Mouse (Mus musculus) megakaryocyte, adult 5-6 weeks (primary cell): ENCODE measurements around the gene Ramp1. TPM values are rescaled to one million over a fixed set of nuclear protein-coding genes. Genes with fewer than 3 reads are reported as not detected.

Source experiments
- ATAC-seq: 2 replicates; pipeline ENCODE4 v1.8.0; 2016; ENCODE audit warnings: mild to moderate bottlenecking, inconsistent platforms; ENCODE audit not compliant: poor library complexity, severe bottlenecking
- total RNA-seq, 2 experiments: library from RNA; stranded (forward) in 1 of 2; stranded (reverse) in 1 of 2; fragments of 153-499, 151-499 nt in 1 of 2; fragments of 221-1000, 200-1000 nt in 1 of 2; gene quantifications; 2 replicates each; pipeline versions ENCODE4 v1.2.3 to v1.2.4; 2015 to 2017

The Ramp1 gene
- total RNA-seq, 2 experiments from 2014 or later: 71.1 to 75.2 TPM

- peak; percentile 83 for ATAC-seq
Observed at GRCm38 (mm10) chr1:91235395-91235794, 55.8 kb downstream of the Ramp1 start.

GRCm38 (mm10) chr1:91237676-91238075 lies 58.1 kb downstream of the Ramp1 start:
- ATAC-seq: no peak

GRCm38 (mm10) chr1:91239112-91239511 lies 59.5 kb downstream of the Ramp1 start:
- ATAC-seq: peak; percentile 93

GRCm38 (mm10) chr1:91239800-91240199 lies 60.2 kb downstream of the Ramp1 start:
- no peak for ATAC-seq

- no peak for ATAC-seq
Observed at GRCm38 (mm10) chr1:91240685-91241084, 61.1 kb downstream of the Ramp1 start.

- ATAC-seq: no peak
Observed at GRCm38 (mm10) chr1:91241249-91241648, 61.6 kb downstream of the Ramp1 start.

- ATAC-seq: no peak
Observed at GRCm38 (mm10) chr1:91248242-91248641, 68.6 kb downstream of the Ramp1 start.

- no peak for ATAC-seq
Observed at GRCm38 (mm10) chr1:91248970-91249369, 69.3 kb downstream of the Ramp1 start.

GRCm38 (mm10) chr1:91249564-91250414 lies 70.2 kb downstream of the Ramp1 start, which contains the start of gene Ube2f:
Gene Ube2f, plus strand, starts transcription at chr1:91250304.
- peak; percentile 94 for ATAC-seq

GRCm38 (mm10) chr1:91250415-91251147 lies 71.0 kb downstream of the Ramp1 start:
- ATAC-seq: no peak

GRCm38 (mm10) chr1:91251148-91251650 lies 71.6 kb downstream of the Ramp1 start:
- peak; percentile 25 for ATAC-seq

GRCm38 (mm10) chr1:91251927-91252326 lies 72.3 kb downstream of the Ramp1 start:
- peak; percentile 41 for ATAC-seq

- peak; percentile 78 for ATAC-seq
Observed at GRCm38 (mm10) chr1:91257918-91258317, 78.3 kb downstream of the Ramp1 start.

GRCm38 (mm10) chr1:91259794-91260193 lies 80.2 kb downstream of the Ramp1 start:
- no peak for ATAC-seq

GRCm38 (mm10) chr1:91262508-91262907 lies 82.9 kb downstream of the Ramp1 start:
- no peak for ATAC-seq

- ATAC-seq: no peak
Observed at GRCm38 (mm10) chr1:91272260-91272659, 92.6 kb downstream of the Ramp1 start.

Other genes with a start within 250 kb of the Ramp1 start
- not detected in 2 replicates for gene Prlh, start 226.7 kb upstream of the Ramp1 start, total RNA-seq (2015)
- not detected in 2 replicates for gene Prlh, start 226.7 kb upstream of the Ramp1 start, total RNA-seq (2017)
- not detected in 2 replicates for gene Rab17, start 210.2 kb upstream of the Ramp1 start, total RNA-seq (2015)
- gene Rab17, start 210.2 kb upstream of the Ramp1 start, total RNA-seq (2017): not detected in 2 replicates
- gene Lrrfip1, start 181.1 kb upstream of the Ramp1 start, total RNA-seq (2015): 123 and 128 TPM in 2 replicates
- gene Lrrfip1, start 181.1 kb upstream of the Ramp1 start, total RNA-seq (2017): 228 and 254 TPM in 2 replicates
- 4.9 and 8.7 TPM in 2 replicates for gene Rbm44, start 34.7 kb upstream of the Ramp1 start, total RNA-seq (2015)
- gene Rbm44, start 34.7 kb upstream of the Ramp1 start, total RNA-seq (2017): 4.0 and 10.6 TPM in 2 replicates
- 94.5 and 117 TPM in 2 replicates for gene Ube2f, start 70.5 kb downstream of the Ramp1 start, total RNA-seq (2015)
- 59.1 and 63.1 TPM in 2 replicates for gene Ube2f, start 70.5 kb downstream of the Ramp1 start, total RNA-seq (2017)
- gene Scly, start 118.5 kb downstream of the Ramp1 start, total RNA-seq (2015): 10.9 and 12.9 TPM in 2 replicates
- gene Scly, start 118.5 kb downstream of the Ramp1 start, total RNA-seq (2017): 15.3 and 16.8 TPM in 2 replicates
- gene Espnl, start 142.3 kb downstream of the Ramp1 start, total RNA-seq (2015): not detected in 2 replicates
- not detected in 2 replicates for gene Espnl, start 142.3 kb downstream of the Ramp1 start, total RNA-seq (2017)
- gene Klhl30, start 171.2 kb downstream of the Ramp1 start, total RNA-seq (2015): not detected in 2 replicates
- gene Klhl30, start 171.2 kb downstream of the Ramp1 start, total RNA-seq (2017): 0.11 TPM in 1 of 2 replicates, not detected in the other
- 0.07 TPM in 1 of 2 replicates, not detected in the other for gene Erfe, start 186.6 kb downstream of the Ramp1 start, total RNA-seq (2015)
- not detected in 2 replicates for gene Erfe, start 186.6 kb downstream of the Ramp1 start, total RNA-seq (2017)
- gene Ilkap, start 219.0 kb downstream of the Ramp1 start, total RNA-seq (2015): 67.5 and 71.0 TPM in 2 replicates
- 90.9 and 102 TPM in 2 replicates for gene Ilkap, start 219.0 kb downstream of the Ramp1 start, total RNA-seq (2017)
- gene Hes6, start 234.2 kb downstream of the Ramp1 start, total RNA-seq (2015): 31.4 and 37.5 TPM in 2 replicates
- 29.1 and 30.8 TPM in 2 replicates for gene Hes6, start 234.2 kb downstream of the Ramp1 start, total RNA-seq (2017)